Mouse (Mus musculus) C2C12 (cell line): Measurements from ENCODE around the gene Xxylt1. TPM values are rescaled to one million over a fixed set of nuclear protein-coding genes. Genes with fewer than 3 reads are reported as not detected.

ENCODE experiments used
- H3K27me3 ChIP-seq: one replicate; pipeline ENCODE4 v1.6.1; 2011; ENCODE audit not compliant: control insufficient read depth, insufficient read depth, insufficient read length
- H3K36me3 ChIP-seq: one replicate; pipeline ENCODE4 v1.6.1; 2011; ENCODE audit not compliant: control insufficient read depth, insufficient read depth
- H3K4me3 ChIP-seq: one replicate; pipeline ENCODE4 v1.5.1; 2011; ENCODE audit warnings: mild to moderate bottlenecking, control low read depth; ENCODE audit not compliant: poor library complexity, insufficient read depth, severe bottlenecking
- H3K79me2 ChIP-seq: one replicate; pipeline ENCODE4 v1.6.1; 2011; ENCODE audit not compliant: control insufficient read depth, insufficient read depth
- H3K79me3 ChIP-seq: one replicate; pipeline ENCODE4 v1.6.1; 2011; ENCODE audit warnings: low read depth, control low read depth
- H3ac ChIP-seq: one replicate; pipeline ENCODE3; 2011; ENCODE audit warnings: low read depth; ENCODE audit not compliant: control insufficient read depth, insufficient read length
- CEBPB ChIP-seq: IDR thresholded peaks from one replicate; pipeline ENCODE4 v1.6.1; 2011; ENCODE audit warnings: low read depth, mild to moderate bottlenecking, control low read depth, moderate library complexity
- CTCF ChIP-seq: IDR thresholded peaks from one replicate; pipeline ENCODE4 v1.5.1; 2011; ENCODE audit not compliant: control insufficient read depth, insufficient read depth, insufficient read length
- FOSL1 ChIP-seq: IDR thresholded peaks from one replicate; pipeline ENCODE4 v1.8.0; 2011; ENCODE audit warnings: mild to moderate bottlenecking, low read length; ENCODE audit not compliant: poor library complexity, insufficient read depth, severe bottlenecking
- MAX ChIP-seq: IDR thresholded peaks from one replicate; pipeline ENCODE4 v1.6.1; 2011; ENCODE audit warnings: mild to moderate bottlenecking, control low read depth
- MYOD1 ChIP-seq: IDR thresholded peaks from one replicate; pipeline ENCODE4 v1.6.1; 2011; ENCODE audit warnings: low read depth; ENCODE audit not compliant: control insufficient read depth, insufficient read length
- MYOG ChIP-seq: IDR thresholded peaks from one replicate; pipeline ENCODE4 v1.6.1; 2011; ENCODE audit not compliant: control insufficient read depth, insufficient read length; ENCODE audit errors: extremely low read depth
- USF1 ChIP-seq: IDR thresholded peaks from one replicate; pipeline ENCODE4 v1.6.1; 2011; ENCODE audit warnings: low read depth, mild to moderate bottlenecking, control low read depth, moderate library complexity
- polyA plus RNA-seq: library from polyadenylated mRNA; unstranded; fragments of >200 nt; fragmentation: generic; extraction: Trizol; gene quantifications from one replicate; pipeline ENCODE4 v1.2.1, GENCODE M21; 2012; ENCODE audit warnings: missing spikeins

Xxylt1 gene
- polyA plus RNA-seq, 1 experiment: 10.4 TPM

GRCm38 (mm10) chr16:31076436-31076835, 4.8 kb downstream of the Xxylt1 start:
- H3K27me3 ChIP-seq: no peaks in the 10 kb centered on the region
- H3K4me3 ChIP-seq: no peak overlapping the region
- no peak overlapping the region for H3ac ChIP-seq
- H3K79me2 ChIP-seq: peaks cover 13% of the 10 kb centered on the region
- H3K79me3 ChIP-seq: peaks cover 2% of the 10 kb centered on the region
- no peak for TF ChIP-seq USF1
- TF ChIP-seq CTCF: no peak
- TF ChIP-seq MYOD1: no peak
- no peak for TF ChIP-seq MYOG
- no peak for TF ChIP-seq MAX
- TF ChIP-seq CEBPB: no peak
- TF ChIP-seq FOSL1: no peak
- H3K36me3 ChIP-seq: no peaks in the 10 kb centered on the region

- H3K79me3 ChIP-seq: no peaks in the 10 kb centered on the region
- H3K79me2 ChIP-seq: peaks cover 3% of the 10 kb centered on the region
- H3ac ChIP-seq: no peak overlapping the region
- no peaks in the 10 kb centered on the region for H3K27me3 ChIP-seq
- no peak overlapping the region for H3K4me3 ChIP-seq
- no peak for TF ChIP-seq MAX
- TF ChIP-seq MYOD1: no peak
- no peak for TF ChIP-seq MYOG
- no peak for TF ChIP-seq USF1
- no peak for TF ChIP-seq CTCF
- no peak for TF ChIP-seq FOSL1
- no peaks in the 10 kb centered on the region for H3K36me3 ChIP-seq
These were observed 6.8 kb downstream of the Xxylt1 start for GRCm38 (mm10) chr16:31074324-31074908.

DNA sequence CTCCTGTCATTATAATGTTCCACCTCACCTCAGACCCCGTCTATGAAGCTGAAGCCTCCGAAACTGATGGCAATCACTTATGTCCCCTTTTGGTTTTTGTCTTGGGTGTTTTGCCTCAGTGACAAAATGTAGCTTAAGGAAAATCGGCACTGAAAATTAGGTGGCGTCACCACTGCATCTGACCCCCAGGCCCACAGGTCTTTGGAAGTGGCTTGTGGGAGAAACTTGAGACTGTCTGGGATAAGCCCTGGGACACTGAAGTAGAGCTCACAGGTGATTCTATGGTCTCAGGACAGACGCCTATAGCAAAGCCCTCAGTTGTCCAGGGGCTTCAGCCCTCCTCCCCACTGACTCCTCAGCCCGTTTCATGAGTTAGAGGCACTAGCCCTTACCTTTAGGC, 9.5 kb downstream of the Xxylt1 start:
- no peak overlapping the region for H3ac ChIP-seq
- H3K27me3 ChIP-seq: no peaks in the 10 kb centered on the region
- no peaks in the 10 kb centered on the region for H3K79me3 ChIP-seq
- no peak for TF ChIP-seq MAX
- TF ChIP-seq FOSL1: no peak
- H3K79me2 ChIP-seq: no peaks in the 10 kb centered on the region
- H3K4me3 ChIP-seq: no peak overlapping the region
- H3K36me3 ChIP-seq: no peaks in the 10 kb centered on the region

DNA sequence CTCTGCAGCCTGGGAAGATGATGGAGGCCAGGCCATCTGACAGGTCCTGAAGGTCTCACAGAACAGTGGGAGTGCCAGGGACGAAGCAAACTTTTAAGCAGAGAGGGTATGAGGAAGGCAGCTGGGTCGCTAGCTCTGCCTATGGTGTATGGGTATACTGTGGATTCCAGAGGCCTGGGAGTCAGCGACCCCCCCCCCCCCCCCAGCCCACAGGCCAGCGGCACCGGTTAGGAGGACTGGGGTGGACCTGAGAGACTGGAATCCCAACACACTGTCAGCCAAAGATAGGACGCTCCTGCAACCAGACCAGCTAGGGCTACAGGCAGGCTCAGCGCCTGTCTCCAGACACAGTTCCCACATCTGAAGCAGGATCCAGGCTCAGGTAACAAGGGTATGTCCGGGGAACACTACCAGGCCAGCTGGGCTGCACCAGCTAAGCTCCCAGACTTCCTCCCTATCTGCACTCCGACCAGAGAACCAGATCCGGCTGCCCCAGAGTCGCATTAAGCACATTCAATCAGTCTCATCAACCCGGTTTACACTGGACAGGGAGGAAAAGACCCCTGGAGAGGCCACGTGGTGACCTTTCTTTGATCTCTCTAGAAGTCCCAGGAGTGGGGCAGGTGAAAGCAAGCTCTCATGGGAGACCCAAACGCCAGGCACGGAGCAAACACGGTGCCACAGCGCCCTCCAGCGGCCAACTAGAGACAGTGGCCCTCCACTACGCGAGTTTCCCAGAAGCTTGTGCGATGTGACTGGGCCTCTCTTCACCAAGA, 10.7 kb downstream of the Xxylt1 start:
- Histone ChIP-seq H3K79me2 (no peaks in the 10 kb centered on the region), H3K79me3 (no peaks in the 10 kb centered on the region), H3K27me3 (no peaks in the 10 kb centered on the region), H3K4me3 (no peak overlapping the region), H3ac (no peak overlapping the region), H3K36me3 (no peaks in the 10 kb centered on the region)
- TF ChIP-seq MYOD1: no peak
- TF ChIP-seq CTCF: peak; percentile 94
- no peak for TF ChIP-seq CEBPB

- H3K79me3 ChIP-seq: no peaks in the 10 kb centered on the region
- H3K79me2 ChIP-seq: no peaks in the 10 kb centered on the region
- H3K27me3 ChIP-seq: no peaks in the 10 kb centered on the region
- no peak for TF ChIP-seq MYOG
- no peak for TF ChIP-seq CEBPB
- TF ChIP-seq MAX: no peak
- TF ChIP-seq FOSL1: no peak
- TF ChIP-seq MYOD1: no peak
- TF ChIP-seq CTCF: no peak
- TF ChIP-seq USF1: no peak
- H3K36me3 ChIP-seq: no peaks in the 10 kb centered on the region
- no peak overlapping the region for H3ac ChIP-seq
- no peak overlapping the region for H3K4me3 ChIP-seq
These were observed 11.7 kb downstream of the Xxylt1 start for GRCm38 (mm10) chr16:31069211-31070166.
